Mouse (Mus musculus) embryo, embryonic 10 days (tissue): Measurements from ENCODE around the gene B4gat1.
"Not testable (repeated sequence)": the region's sequence is repeated elsewhere in the genome, so short reads cannot be mapped to it uniquely, and the experiment has no call there.

Experiments used
- DNase-seq: peaks from one replicate; pipeline ENCODE4 v3.0.0-alpha.2; 2015; ENCODE audit warnings: low spot score

B4gat1 gene

GRCm38 (mm10) chr19:5083961-5084833, 45.6 kb downstream of the B4gat1 start:
- no peak for DNase-seq

GRCm38 (mm10) chr19:5084834-5085144, 46.2 kb downstream of the B4gat1 start:
- no peak for DNase-seq

- no peak for DNase-seq
These were observed 46.7 kb downstream of the B4gat1 start, which contains the start of gene Tmem151a for GRCm38 (mm10) chr19:5085145-5085863. Gene Tmem151a, minus strand, starts transcription at chr19:5085531.

GRCm38 (mm10) chr19:5086533-5086932, 47.9 kb downstream of the B4gat1 start:
- DNase-seq, result not testable (repeated sequence)

- DNase-seq, result peak; percentile 98
These were observed 49.5 kb downstream of the B4gat1 start, which contains the start of gene Yif1a for GRCm38 (mm10) chr19:5087884-5088728. Gene Yif1a, plus strand, starts transcription at chr19:5088538.

- DNase-seq, result no peak
These were observed 50.7 kb downstream of the B4gat1 start for GRCm38 (mm10) chr19:5089324-5089723.
